Mouse (Mus musculus): ENCODE measurements around the gene Rnf150. TPM values are rescaled to one million over a fixed set of nuclear protein-coding genes. Genes with fewer than 3 reads are reported as not detected.

The Rnf150 gene
- polyA plus RNA-seq, 1 experiment from 2014 or later = 0.44 TPM

DNA sequence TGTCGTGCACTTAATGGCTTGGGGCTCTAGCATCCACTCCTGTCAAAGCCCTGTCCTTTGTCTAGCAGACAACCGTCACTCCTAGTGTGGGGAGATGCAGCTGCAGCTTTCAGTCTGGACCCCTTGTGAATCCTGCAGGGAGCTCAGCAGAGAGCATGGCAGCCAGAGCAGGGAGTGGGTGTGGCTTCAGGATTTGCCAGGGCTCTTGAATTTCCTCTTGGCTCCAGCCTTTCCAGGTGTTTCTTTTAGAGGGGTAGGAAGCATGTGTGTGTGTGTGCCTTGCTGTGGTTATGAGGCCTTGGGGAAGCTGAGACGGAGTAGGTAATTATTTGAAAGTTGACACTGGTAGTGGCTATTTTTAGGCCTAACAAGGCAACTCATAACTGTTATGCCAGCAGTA is 106.8 kb downstream of the Rnf150 start:
- no peak overlapping the region for H3K27ac ChIP-seq (ENCODE audit: low read depth, low read length)
- no peaks in the 10 kb centered on the region; the same call in 1 of the 2 replicates for H3K4me1 ChIP-seq (replicated peaks; ENCODE audit: control insufficient read depth, insufficient read depth, low read length)
- no peaks in the 10 kb centered on the region for H3K36me3 ChIP-seq (ENCODE audit: control insufficient read depth, insufficient read depth, low read length)
- ATAC-seq (replicated peaks; ENCODE audit: low FRiP score) = no peak
- H3K4me3 ChIP-seq (ENCODE audit: low read depth, low read length) = no peak overlapping the region
- 50% methylated on average over 3 of the region's 3 CpGs for WGBS
- H3K9ac ChIP-seq (ENCODE audit: low read depth, low read length) = no peak overlapping the region
- no peaks in the 10 kb centered on the region for H3K9me3 ChIP-seq (ENCODE audit: control insufficient read depth, low read length)
- no peak overlapping the region for H3K4me2 ChIP-seq
- H3K27me3 ChIP-seq (replicated peaks; ENCODE audit: control insufficient read depth, insufficient read depth, low read length) = no peaks in the 10 kb centered on the region
- DNase-seq (ENCODE audit: low spot score) = no peak

GRCm38 (mm10) chr8:82972812-82973211 is 109.7 kb downstream of the Rnf150 start:
- Histone ChIP-seq H3K9me3 (ENCODE audit: control insufficient read depth, low read length) (no peaks in the 10 kb centered on the region), H3K9ac (ENCODE audit: low read depth, low read length) (no peak overlapping the region), H3K27me3 (replicated peaks; ENCODE audit: control insufficient read depth, insufficient read depth, low read length) (no peaks in the 10 kb centered on the region), H3K27ac (ENCODE audit: low read depth, low read length) (no peak overlapping the region), H3K4me2 (no peak overlapping the region), H3K4me3 (ENCODE audit: low read depth, low read length) (no peak overlapping the region), H3K4me1 (replicated peaks; ENCODE audit: control insufficient read depth, insufficient read depth, low read length) (no peaks in the 10 kb centered on the region; the same call in 1 of the 2 replicates), H3K36me3 (ENCODE audit: control insufficient read depth, insufficient read depth, low read length) (no peaks in the 10 kb centered on the region)
- WGBS = 66% methylated on average over 3 of the region's 3 CpGs
- ATAC-seq (replicated peaks; ENCODE audit: low FRiP score) (no peak), DNase-seq (ENCODE audit: low spot score) (no peak)

- no peaks in the 10 kb centered on the region for H3K9me3 ChIP-seq (ENCODE audit: control insufficient read depth, low read length)
- no peak overlapping the region for H3K27ac ChIP-seq (ENCODE audit: low read depth, low read length)
- H3K4me2 ChIP-seq = no peak overlapping the region
- 53% methylated on average over 4 of the region's 4 CpGs for WGBS
- no peaks in the 10 kb centered on the region for H3K27me3 ChIP-seq (replicated peaks; ENCODE audit: control insufficient read depth, insufficient read depth, low read length)
- ATAC-seq (replicated peaks; ENCODE audit: low FRiP score) (no peak), DNase-seq (ENCODE audit: low spot score) (no peak)
- no peak overlapping the region for H3K4me3 ChIP-seq (ENCODE audit: low read depth, low read length)
- H3K4me1 ChIP-seq (replicated peaks; ENCODE audit: control insufficient read depth, insufficient read depth, low read length) = no peaks in the 10 kb centered on the region; the same call in 1 of the 2 replicates
- H3K9ac ChIP-seq (ENCODE audit: low read depth, low read length) = no peak overlapping the region
- no peaks in the 10 kb centered on the region for H3K36me3 ChIP-seq (ENCODE audit: control insufficient read depth, insufficient read depth, low read length)
These were observed 110.2 kb downstream of the Rnf150 start for GRCm38 (mm10) chr8:82973331-82973730.

DNA sequence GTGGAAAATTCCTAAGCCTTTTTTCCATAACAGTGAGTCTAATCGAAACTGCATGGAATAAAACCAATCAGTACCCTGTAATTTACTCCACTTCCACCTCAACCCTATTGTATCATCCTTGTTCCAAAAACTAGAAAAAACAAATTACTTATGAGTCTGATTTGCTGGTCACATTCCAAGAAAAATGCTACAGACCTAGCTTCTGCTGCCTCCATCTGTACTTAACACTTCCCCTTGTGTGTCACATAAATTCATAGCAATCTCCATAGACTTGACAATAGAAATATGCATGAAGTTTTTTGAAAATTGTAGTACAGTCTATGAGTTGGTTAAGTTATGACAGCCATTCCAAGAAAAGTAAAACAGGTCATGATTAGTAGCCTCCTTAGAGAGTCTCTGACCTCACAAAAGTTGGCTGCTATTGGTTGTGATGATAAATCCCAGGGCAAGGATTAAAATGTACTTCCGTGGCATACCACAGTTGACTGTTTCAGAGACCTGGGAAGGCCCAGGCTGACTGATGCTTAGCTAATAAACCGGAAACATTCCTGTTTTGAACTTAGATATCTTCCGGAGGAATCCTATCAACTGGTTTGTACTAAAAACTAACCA is 118.2 kb downstream of the Rnf150 start:
- H3K36me3 ChIP-seq (ENCODE audit: control insufficient read depth, insufficient read depth, low read length) = no peaks in the 10 kb centered on the region
- no peak for ATAC-seq (replicated peaks; ENCODE audit: low FRiP score)
- WGBS = 67% methylated on average over 4 of the region's 4 CpGs
- DNase-seq (ENCODE audit: low spot score) = no peak
- no peak overlapping the region for H3K9ac ChIP-seq (ENCODE audit: low read depth, low read length)
- no peaks in the 10 kb centered on the region for H3K27me3 ChIP-seq (replicated peaks; ENCODE audit: control insufficient read depth, insufficient read depth, low read length)
- H3K4me1 ChIP-seq (replicated peaks; ENCODE audit: control insufficient read depth, insufficient read depth, low read length) = no peaks in the 10 kb centered on the region
- H3K4me3 ChIP-seq (ENCODE audit: low read depth, low read length) = no peak overlapping the region
- no peak overlapping the region for H3K4me2 ChIP-seq
- no peaks in the 10 kb centered on the region for H3K9me3 ChIP-seq (ENCODE audit: control insufficient read depth, low read length)
- H3K27ac ChIP-seq (ENCODE audit: low read depth, low read length) = no peak overlapping the region

- Histone ChIP-seq H3K4me2 (no peak overlapping the region), H3K9ac (ENCODE audit: low read depth, low read length) (no peak overlapping the region), H3K4me1 (replicated peaks; ENCODE audit: control insufficient read depth, insufficient read depth, low read length) (no peaks in the 10 kb centered on the region), H3K4me3 (ENCODE audit: low read depth, low read length) (no peak overlapping the region), H3K27me3 (replicated peaks; ENCODE audit: control insufficient read depth, insufficient read depth, low read length) (no peaks in the 10 kb centered on the region), H3K9me3 (ENCODE audit: control insufficient read depth, low read length) (no peaks in the 10 kb centered on the region), H3K36me3 (ENCODE audit: control insufficient read depth, insufficient read depth, low read length) (no peaks in the 10 kb centered on the region), H3K27ac (ENCODE audit: low read depth, low read length) (no peak overlapping the region)
- WGBS = 73% methylated on average over 1 of the region's 1 CpGs
- DNase-seq (ENCODE audit: low spot score) = no peak
- ATAC-seq (replicated peaks; ENCODE audit: low FRiP score) = no peak
These were observed 119.7 kb downstream of the Rnf150 start for GRCm38 (mm10) chr8:82982873-82983272.

DNA sequence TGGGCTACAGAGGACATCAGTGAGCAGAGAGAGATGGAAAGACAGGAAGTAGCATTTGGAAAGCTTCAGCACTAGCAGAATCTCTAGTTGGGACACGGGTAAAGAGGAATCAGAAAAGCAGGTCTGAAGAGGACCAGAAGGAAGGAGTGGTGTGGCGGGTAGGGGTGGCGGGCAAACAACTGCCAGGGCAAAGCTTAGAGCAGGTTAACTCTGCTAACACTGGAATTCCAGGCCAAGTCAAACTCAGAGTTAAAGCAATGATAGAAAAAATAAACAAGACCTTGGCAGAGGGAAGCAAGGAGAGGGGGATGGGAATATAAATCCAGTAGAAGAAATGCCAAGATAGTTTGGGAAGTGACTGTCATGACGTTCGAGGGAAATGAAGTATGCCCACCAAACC is 120.1 kb downstream of the Rnf150 start:
- Histone ChIP-seq H3K4me3 (ENCODE audit: low read depth, low read length) (no peak overlapping the region), H3K9ac (ENCODE audit: low read depth, low read length) (no peak overlapping the region), H3K9me3 (ENCODE audit: control insufficient read depth, low read length) (no peaks in the 10 kb centered on the region), H3K27ac (ENCODE audit: low read depth, low read length) (no peak overlapping the region), H3K4me1 (replicated peaks; ENCODE audit: control insufficient read depth, insufficient read depth, low read length) (no peaks in the 10 kb centered on the region), H3K36me3 (ENCODE audit: control insufficient read depth, insufficient read depth, low read length) (no peaks in the 10 kb centered on the region), H3K27me3 (replicated peaks; ENCODE audit: control insufficient read depth, insufficient read depth, low read length) (no peaks in the 10 kb centered on the region), H3K4me2 (no peak overlapping the region)
- ATAC-seq (replicated peaks; ENCODE audit: low FRiP score) (no peak), DNase-seq (ENCODE audit: low spot score) (no peak)
- WGBS = 61% methylated on average over 5 of the region's 5 CpGs

DNA sequence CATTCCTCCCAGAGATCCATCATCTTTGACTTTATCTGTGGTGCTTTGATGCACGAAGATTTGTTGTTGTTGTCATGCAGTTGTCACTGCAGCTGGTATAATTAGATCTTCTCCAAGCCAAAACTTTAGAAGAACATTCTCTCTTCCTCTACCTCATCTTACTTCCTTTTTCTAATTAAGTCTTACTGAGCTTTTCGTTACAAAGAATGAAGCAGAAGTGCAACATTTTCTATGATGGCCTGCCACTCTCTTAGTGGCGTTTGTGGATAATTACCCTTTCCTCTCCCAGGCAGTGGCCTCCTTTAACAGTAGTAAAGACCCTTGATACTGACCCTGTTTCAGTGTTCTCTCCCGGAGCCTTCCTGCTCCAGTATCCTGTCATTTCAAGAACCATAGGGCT is 128.9 kb downstream of the Rnf150 start:
- ATAC-seq (replicated peaks; ENCODE audit: low FRiP score) = no peak
- Histone ChIP-seq H3K4me2 (no peak overlapping the region), H3K27ac (ENCODE audit: low read depth, low read length) (no peak overlapping the region), H3K36me3 (ENCODE audit: control insufficient read depth, insufficient read depth, low read length) (no peaks in the 10 kb centered on the region), H3K9ac (ENCODE audit: low read depth, low read length) (no peak overlapping the region), H3K27me3 (replicated peaks; ENCODE audit: control insufficient read depth, insufficient read depth, low read length) (no peaks in the 10 kb centered on the region), H3K9me3 (ENCODE audit: control insufficient read depth, low read length) (no peaks in the 10 kb centered on the region), H3K4me3 (ENCODE audit: low read depth, low read length) (no peak overlapping the region), H3K4me1 (replicated peaks; ENCODE audit: control insufficient read depth, insufficient read depth, low read length) (no peaks in the 10 kb centered on the region)
- WGBS = 39% methylated on average over 4 of the region's 4 CpGs
- no peak for DNase-seq (ENCODE audit: low spot score)

GRCm38 (mm10) chr8:82995727-82996438 is 132.7 kb downstream of the Rnf150 start:
- no peak for DNase-seq (ENCODE audit: low spot score)
- WGBS = 73% methylated on average over 3 of the region's 3 CpGs
- no peaks in the 10 kb centered on the region for H3K9me3 ChIP-seq (ENCODE audit: control insufficient read depth, low read length)
- H3K4me2 ChIP-seq = no peak overlapping the region
- H3K27me3 ChIP-seq (replicated peaks; ENCODE audit: control insufficient read depth, insufficient read depth, low read length) = no peaks in the 10 kb centered on the region
- H3K27ac ChIP-seq (ENCODE audit: low read depth, low read length) = no peak overlapping the region
- no peaks in the 10 kb centered on the region for H3K36me3 ChIP-seq (ENCODE audit: control insufficient read depth, insufficient read depth, low read length)
- no peaks in the 10 kb centered on the region for H3K4me1 ChIP-seq (replicated peaks; ENCODE audit: control insufficient read depth, insufficient read depth, low read length)
- H3K9ac ChIP-seq (ENCODE audit: low read depth, low read length) = no peak overlapping the region
- no peak overlapping the region for H3K4me3 ChIP-seq (ENCODE audit: low read depth, low read length)
- no peak for ATAC-seq (replicated peaks; ENCODE audit: low FRiP score)

- 80% methylated on average over 3 of the region's 3 CpGs for WGBS
- no peak for ATAC-seq (replicated peaks; ENCODE audit: low FRiP score)
- H3K4me2 ChIP-seq = no peak overlapping the region
- H3K4me1 ChIP-seq (replicated peaks; ENCODE audit: control insufficient read depth, insufficient read depth, low read length) = no peaks in the 10 kb centered on the region
- no peaks in the 10 kb centered on the region for H3K36me3 ChIP-seq (ENCODE audit: control insufficient read depth, insufficient read depth, low read length)
- H3K27ac ChIP-seq (ENCODE audit: low read depth, low read length) = no peak overlapping the region
- no peak overlapping the region for H3K4me3 ChIP-seq (ENCODE audit: low read depth, low read length)
- no peaks in the 10 kb centered on the region for H3K27me3 ChIP-seq (replicated peaks; ENCODE audit: control insufficient read depth, insufficient read depth, low read length)
- H3K9ac ChIP-seq (ENCODE audit: low read depth, low read length) = no peak overlapping the region
- no peaks in the 10 kb centered on the region for H3K9me3 ChIP-seq (ENCODE audit: control insufficient read depth, low read length)
- DNase-seq (ENCODE audit: low spot score) = no peak
These were observed 133.7 kb downstream of the Rnf150 start for GRCm38 (mm10) chr8:82996843-82997242.

All from liver, embryonic 11.5 days (tissue).